Mouse (Mus musculus): ENCODE results near the gene Lrrc7. TPM values are rescaled to one million over a fixed set of nuclear protein-coding genes. Genes with fewer than 3 reads are reported as not detected.

Gene Lrrc7
- polyA plus RNA-seq, 1 experiment from 2014 or later = 0.10 TPM

DNA sequence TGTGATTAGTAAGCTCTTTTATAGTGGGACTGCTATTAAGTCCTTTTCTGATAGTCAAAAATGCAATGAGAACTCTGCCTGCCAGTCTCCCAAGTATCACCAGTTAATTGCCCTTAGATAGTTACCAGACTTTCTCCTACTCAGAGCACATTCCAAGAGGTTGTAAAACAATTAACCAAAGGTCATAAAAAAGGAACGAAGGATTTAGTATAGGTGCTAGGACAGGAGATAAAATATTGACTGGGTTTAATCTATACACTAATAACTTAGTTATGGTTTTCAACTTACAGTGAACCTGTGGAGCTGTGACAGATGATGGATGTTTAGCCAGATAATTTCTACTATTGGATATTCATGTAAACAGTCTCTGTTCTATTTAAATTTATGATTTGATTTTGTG, 175.2 kb downstream of the Lrrc7 start:
- Histone ChIP-seq H3K27me3 (replicated peaks; ENCODE audit: control insufficient read depth, insufficient read depth, low read length) (peaks cover 17% of the 10 kb centered on the region), H3K4me2 (replicated peaks; ENCODE audit: low read depth) (no peak overlapping the region), H3K27ac (ENCODE audit: low read depth, low read length) (no peak overlapping the region), H3K9me3 (ENCODE audit: control insufficient read depth) (no peaks in the 10 kb centered on the region), H3K4me1 (replicated peaks; ENCODE audit: control insufficient read depth, insufficient read depth, low read length) (no peaks in the 10 kb centered on the region), H3K9ac (ENCODE audit: low read depth, low read length) (no peak overlapping the region), H3K36me3 (ENCODE audit: control insufficient read depth, insufficient read depth) (no peaks in the 10 kb centered on the region), H3K4me3 (ENCODE audit: low read depth, low read length) (no peak overlapping the region)
- ATAC-seq = no peak
- no peak for TF ChIP-seq CTCF (IDR thresholded peaks at IDR 0.05; ENCODE audit: low read depth)
- WGBS = 0% methylated on average over 1 of the region's 1 CpGs

GRCm38 (mm10) chr3:158375885-158376284, 186.1 kb downstream of the Lrrc7 start:
- no peak overlapping the region for H3K9ac ChIP-seq (ENCODE audit: low read depth, low read length)

DNA sequence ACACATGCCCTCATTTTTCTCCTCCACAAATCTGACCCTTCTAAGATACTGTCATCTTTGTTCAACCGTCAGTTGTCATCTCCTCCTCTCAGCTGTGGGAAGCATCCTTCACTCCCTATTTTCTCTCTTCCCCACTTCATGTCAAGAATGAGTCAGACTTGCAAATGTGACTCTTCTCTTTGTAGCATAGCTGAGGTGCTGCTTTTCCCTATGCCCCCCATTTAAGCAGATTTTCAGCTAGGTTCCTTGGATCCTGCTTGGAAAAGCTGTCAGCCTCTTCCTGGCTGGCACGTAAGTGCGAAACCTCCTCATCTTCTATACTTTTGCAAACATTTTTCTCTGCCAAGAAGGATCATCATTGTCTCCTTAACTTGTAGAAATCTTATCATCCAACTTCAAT, 192.9 kb downstream of the Lrrc7 start:
- no peak for TF ChIP-seq CTCF (IDR thresholded peaks at IDR 0.05; ENCODE audit: low read depth)

More at GRCm38 (mm10) chr3:158375885-158376284, 186.1 kb downstream of the Lrrc7 start:
- ATAC-seq = no peak
- no peaks in the 10 kb centered on the region for H3K36me3 ChIP-seq (ENCODE audit: control insufficient read depth, insufficient read depth)
- TF ChIP-seq CTCF (IDR thresholded peaks at IDR 0.05; ENCODE audit: low read depth) = peak; percentile 75
- H3K27me3 ChIP-seq (replicated peaks; ENCODE audit: control insufficient read depth, insufficient read depth, low read length) = peaks cover 18% of the 10 kb centered on the region
- 10% methylated on average over 1 of the region's 1 CpGs for WGBS
- H3K27ac ChIP-seq (ENCODE audit: low read depth, low read length) = no peak overlapping the region
- no peak overlapping the region for H3K4me3 ChIP-seq (ENCODE audit: low read depth, low read length)
- no peak overlapping the region for H3K4me2 ChIP-seq (replicated peaks; ENCODE audit: low read depth)
- no peaks in the 10 kb centered on the region for H3K4me1 ChIP-seq (replicated peaks; ENCODE audit: control insufficient read depth, insufficient read depth, low read length)
- no peaks in the 10 kb centered on the region for H3K9me3 ChIP-seq (ENCODE audit: control insufficient read depth)

DNA sequence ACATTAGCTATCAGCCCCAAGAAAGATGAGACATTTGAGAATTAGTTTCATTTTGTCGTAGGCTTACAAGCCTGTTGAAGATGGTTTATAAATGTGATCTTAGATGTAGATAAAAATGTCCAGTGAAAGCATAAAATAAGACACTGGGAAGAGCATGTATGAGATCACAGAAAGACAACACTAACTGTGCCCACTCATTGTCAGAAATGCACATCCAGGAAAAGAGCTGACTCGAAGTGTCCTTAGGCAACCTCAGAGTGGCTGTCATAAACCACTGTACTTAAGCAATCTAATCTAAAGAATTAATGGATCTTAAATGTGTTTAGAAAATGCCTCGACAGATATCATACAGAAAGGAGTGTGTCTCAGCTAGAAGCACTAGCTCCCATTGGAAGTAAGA, 196.2 kb downstream of the Lrrc7 start:
- no peaks in the 10 kb centered on the region for H3K36me3 ChIP-seq (ENCODE audit: control insufficient read depth, insufficient read depth)
- H3K27me3 ChIP-seq (replicated peaks; ENCODE audit: control insufficient read depth, insufficient read depth, low read length) = no peaks in the 10 kb centered on the region
- TF ChIP-seq CTCF (IDR thresholded peaks at IDR 0.05; ENCODE audit: low read depth) = no peak
- ATAC-seq = no peak
- H3K9ac ChIP-seq (ENCODE audit: low read depth, low read length) = no peak overlapping the region
- H3K4me1 ChIP-seq (replicated peaks; ENCODE audit: control insufficient read depth, insufficient read depth, low read length) = no peaks in the 10 kb centered on the region
- H3K4me2 ChIP-seq (replicated peaks; ENCODE audit: low read depth) = no peak overlapping the region
- no peak overlapping the region for H3K27ac ChIP-seq (ENCODE audit: low read depth, low read length)
- no peaks in the 10 kb centered on the region for H3K9me3 ChIP-seq (ENCODE audit: control insufficient read depth)
- H3K4me3 ChIP-seq (ENCODE audit: low read depth, low read length) = no peak overlapping the region
- WGBS = 66% methylated on average over 3 of the region's 3 CpGs

More for the DNA sequence above, 192.9 kb downstream of the Lrrc7 start:
- H3K9me3 ChIP-seq (ENCODE audit: control insufficient read depth) = no peaks in the 10 kb centered on the region
- H3K9ac ChIP-seq (ENCODE audit: low read depth, low read length) = no peak overlapping the region
- H3K27ac ChIP-seq (ENCODE audit: low read depth, low read length) = no peak overlapping the region
- WGBS = 87% methylated on average over 3 of the region's 3 CpGs
- no peaks in the 10 kb centered on the region for H3K36me3 ChIP-seq (ENCODE audit: control insufficient read depth, insufficient read depth)
- no peaks in the 10 kb centered on the region for H3K4me1 ChIP-seq (replicated peaks; ENCODE audit: control insufficient read depth, insufficient read depth, low read length)
- H3K4me2 ChIP-seq (replicated peaks; ENCODE audit: low read depth) = no peak overlapping the region
- no peak overlapping the region for H3K4me3 ChIP-seq (ENCODE audit: low read depth, low read length)
- no peak for ATAC-seq
- no peaks in the 10 kb centered on the region for H3K27me3 ChIP-seq (replicated peaks; ENCODE audit: control insufficient read depth, insufficient read depth, low read length)

DNA sequence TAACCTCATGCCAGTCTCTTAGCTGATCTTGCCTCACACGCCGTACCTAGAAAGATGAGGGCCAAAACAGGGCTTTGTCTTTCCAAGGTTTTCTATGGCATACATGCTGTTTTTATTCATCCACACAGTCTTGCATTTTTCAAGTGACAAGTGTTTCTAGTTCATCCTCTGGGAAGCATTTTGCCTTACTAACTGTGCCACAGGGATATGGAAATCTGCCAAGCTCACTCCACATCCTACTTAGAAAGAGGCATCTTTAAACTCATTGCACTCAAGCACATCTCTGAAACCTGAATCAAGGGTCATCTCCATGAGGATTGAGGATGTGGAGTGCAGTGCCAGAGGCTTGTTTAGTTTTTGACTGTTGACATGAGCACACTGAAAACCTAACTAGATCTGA, 199.9 kb downstream of the Lrrc7 start:
- Histone ChIP-seq H3K4me1 (replicated peaks; ENCODE audit: control insufficient read depth, insufficient read depth, low read length) (no peaks in the 10 kb centered on the region), H3K27me3 (replicated peaks; ENCODE audit: control insufficient read depth, insufficient read depth, low read length) (no peaks in the 10 kb centered on the region), H3K4me3 (ENCODE audit: low read depth, low read length) (no peak overlapping the region), H3K36me3 (ENCODE audit: control insufficient read depth, insufficient read depth) (no peaks in the 10 kb centered on the region), H3K27ac (ENCODE audit: low read depth, low read length) (no peak overlapping the region), H3K4me2 (replicated peaks; ENCODE audit: low read depth) (no peak overlapping the region), H3K9ac (ENCODE audit: low read depth, low read length) (no peak overlapping the region), H3K9me3 (ENCODE audit: control insufficient read depth) (no peaks in the 10 kb centered on the region)
- no peak for TF ChIP-seq CTCF (IDR thresholded peaks at IDR 0.05; ENCODE audit: low read depth)
- no peak for ATAC-seq
- WGBS = 90% methylated on average over 2 of the region's 2 CpGs

GRCm38 (mm10) chr3:158356706-158357105, 205.3 kb downstream of the Lrrc7 start:
- no peak overlapping the region for H3K4me3 ChIP-seq (ENCODE audit: low read depth, low read length)
- no peaks in the 10 kb centered on the region for H3K4me1 ChIP-seq (replicated peaks; ENCODE audit: control insufficient read depth, insufficient read depth, low read length)
- no peaks in the 10 kb centered on the region for H3K36me3 ChIP-seq (ENCODE audit: control insufficient read depth, insufficient read depth)
- no peak for TF ChIP-seq CTCF (IDR thresholded peaks at IDR 0.05; ENCODE audit: low read depth)
- no peak overlapping the region for H3K27ac ChIP-seq (ENCODE audit: low read depth, low read length)
- WGBS = 83% methylated on average over 1 of the region's 1 CpGs
- no peak for ATAC-seq
- H3K9me3 ChIP-seq (ENCODE audit: control insufficient read depth) = no peaks in the 10 kb centered on the region
- H3K9ac ChIP-seq (ENCODE audit: low read depth, low read length) = no peak overlapping the region
- no peak overlapping the region for H3K4me2 ChIP-seq (replicated peaks; ENCODE audit: low read depth)
- no peaks in the 10 kb centered on the region for H3K27me3 ChIP-seq (replicated peaks; ENCODE audit: control insufficient read depth, insufficient read depth, low read length)

DNA sequence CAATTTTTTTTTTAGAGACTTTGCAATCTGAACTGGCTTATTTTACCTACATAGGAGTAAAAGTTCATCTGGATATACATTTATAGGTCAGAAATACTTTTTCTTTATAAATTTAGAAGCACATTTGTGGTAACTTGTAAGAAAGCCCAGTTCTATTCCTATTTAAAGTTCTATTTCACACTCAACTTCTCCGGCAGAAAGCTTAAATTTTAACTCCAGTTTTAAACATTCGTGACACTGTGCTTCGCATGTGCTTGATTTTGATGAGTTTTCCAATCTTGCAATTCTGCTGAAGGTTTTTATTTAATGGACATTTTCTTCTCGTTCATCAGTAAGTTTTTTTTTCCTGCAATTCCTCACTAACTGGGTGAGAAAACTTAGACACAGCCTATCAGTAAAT, 205.8 kb downstream of the Lrrc7 start:
- H3K27ac ChIP-seq (ENCODE audit: low read depth, low read length) = no peak overlapping the region
- no peak overlapping the region for H3K4me2 ChIP-seq (replicated peaks; ENCODE audit: low read depth)
- no peaks in the 10 kb centered on the region for H3K4me1 ChIP-seq (replicated peaks; ENCODE audit: control insufficient read depth, insufficient read depth, low read length)
- no peak overlapping the region for H3K4me3 ChIP-seq (ENCODE audit: low read depth, low read length)
- no peaks in the 10 kb centered on the region for H3K36me3 ChIP-seq (ENCODE audit: control insufficient read depth, insufficient read depth)
- 87% methylated on average over 4 of the region's 4 CpGs for WGBS
- no peak for TF ChIP-seq CTCF (IDR thresholded peaks at IDR 0.05; ENCODE audit: low read depth)
- H3K9me3 ChIP-seq (ENCODE audit: control insufficient read depth) = no peaks in the 10 kb centered on the region
- no peaks in the 10 kb centered on the region for H3K27me3 ChIP-seq (replicated peaks; ENCODE audit: control insufficient read depth, insufficient read depth, low read length)
- H3K9ac ChIP-seq (ENCODE audit: low read depth, low read length) = no peak overlapping the region
- no peak for ATAC-seq

Measured in intestine, postnatal 0 days (tissue).